ENCODE assay signal across 23 mouse cellular contexts in the genomic region with DNA sequence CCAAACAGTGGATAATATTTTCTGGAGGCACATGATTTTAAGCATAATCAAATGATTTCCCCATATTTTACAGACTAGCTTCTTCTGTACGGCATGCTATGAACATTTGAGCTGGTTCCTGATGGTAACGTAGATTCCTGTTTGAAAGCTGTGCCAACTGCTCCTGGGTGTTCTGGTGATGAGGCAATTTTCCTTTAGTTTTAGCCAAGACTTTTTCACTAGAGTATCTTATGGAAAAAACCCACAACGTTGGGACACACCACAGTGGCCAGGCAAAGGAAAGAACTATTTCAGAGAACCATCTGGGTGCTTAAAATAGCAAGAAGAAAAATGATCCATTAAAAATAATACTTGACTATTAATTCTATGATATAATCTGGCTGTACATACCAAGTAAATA. TPM values are rescaled to one million over a fixed set of nuclear protein-coding genes. Genes with fewer than 3 reads are reported as not detected.
DNase-seq lines count a peak whose midpoint lies in the region; ATAC-seq lines count a peak whose summit lies in the region.
"Had no signal": no experiment of that assay in that cellular context is flagged by ENCODE, and none has a peak within 500 bp of the region (broad histone marks: within the 10 kb centered on the region; RNA-seq: fewer than 3 reads in every experiment).

No protein-coding gene starts in this region.

- DNase-seq in cerebellum, adult 11 months, result peak; percentile 8
- no peak for DNase-seq in cerebellum, postnatal 10 days
- peak; percentile 64 for DNase-seq in heart, adult 11 months
- DNase-seq in heart, postnatal 36 days, result no peak
- DNase-seq in NIH3T3 (ENCODE audit: low read depth), result peak; percentile 69
- DNase-seq in cerebellum, postnatal 36 days, result peak; percentile 17 to 24
- no peak for DNase-seq in spleen, adult 18-20 months
- DNase-seq: adrenal gland, postnatal 14 days; embryo, embryonic 11 days; forebrain, postnatal 0 days; gastrocnemius, postnatal 36 days; kidney, adult 8-10 months; kidney, postnatal 14 days; layer of hippocampus, postnatal 36 days; liver, embryonic 13.5 days; lung, adult 2 months; lung, postnatal 36 days; right cerebral cortex, postnatal 14 days; thymus, postnatal 25 days had no signal

- ATAC-seq in granulocyte monocyte progenitor cell, adult 5-6 weeks (replicated peaks; ENCODE audit: poor library complexity, severe bottlenecking), result no peak
- ATAC-seq: forebrain, postnatal 0 days; hindbrain, embryonic 16.5 days; intestine, embryonic 15.5 days; midbrain, embryonic 15.5 days had no signal

- intact Hi-C loops in heart, postnatal 36 days (cut with DNase I), result no loop called here

RNA-seq across cellular contexts. Expression of a gene that starts 35.2 kb away (rescaled TPM):
- total RNA-seq in heart, postnatal 36 days (2021), result 10 to 100 TPM; 63.4 to 76.8 TPM
- total RNA-seq in granulocyte monocyte progenitor cell, adult 5-6 weeks (2014; fragmentation: Nextera tagmentation), result 18.4 and 22.0 TPM in 2 replicates
- 19.7 and 29.1 TPM in 2 replicates for total RNA-seq in granulocyte monocyte progenitor cell, adult 5-6 weeks (2017)

Comparison
In these comparisons a context has a peak if more than half of its experiments do, and no peak if none do; other contexts are left out.
1. DNase-seq: peak in cerebellum, adult 11 months (single experiment), heart, adult 11 months (single experiment), NIH3T3 (single experiment) and cerebellum, postnatal 36 days (2 of 2); none in cerebellum, postnatal 10 days (0 of 2), heart, postnatal 36 days (0 of 2) and spleen, adult 18-20 months (0 of 2).